Mouse (Mus musculus): Measurements from ENCODE around the gene Arf6. TPM values are rescaled to one million over a fixed set of nuclear protein-coding genes. Genes with fewer than 3 reads are reported as not detected.
A peak's percentile ranks its signal among the peaks of the same experiment; 100 is the strongest.
"Not testable (repeated sequence)": the region's sequence is repeated elsewhere in the genome, so short reads cannot be mapped to it uniquely, and the experiment has no call there.

The Arf6 gene
- polyA plus RNA-seq, 1 experiment from 2014 or later = 29.0 TPM

DNA sequence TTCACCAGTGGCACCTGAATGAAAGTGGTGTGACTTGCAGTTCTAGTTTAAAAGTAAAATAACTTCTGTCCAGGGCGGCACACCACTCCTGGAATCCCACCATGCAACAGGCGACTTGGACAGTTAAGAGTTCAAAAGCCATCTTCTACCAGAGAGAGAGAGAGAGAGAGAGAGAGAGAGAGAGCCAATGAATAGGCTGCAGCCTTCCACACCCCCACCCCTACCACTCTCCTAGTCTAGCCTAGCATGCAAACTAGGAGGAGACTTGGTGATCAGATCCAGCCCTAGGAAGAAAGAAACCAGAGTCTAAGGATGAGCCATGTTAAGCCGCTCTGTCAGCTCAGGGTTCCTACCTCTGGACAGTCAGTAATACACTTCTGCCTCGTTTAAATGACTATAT, 9.6 kb upstream of the Arf6 start:
- Histone ChIP-seq H3K4me3 (no peak overlapping the region), H3K9ac (no peak overlapping the region), H3K4me2 (peak overlapping the region; percentile 72), H3K9me3 (replicated peaks) (no peaks in the 10 kb centered on the region), H3K36me3 (ENCODE audit: poor library complexity, severe bottlenecking) (no peaks in the 10 kb centered on the region), H3K27ac (no peak overlapping the region), H3K27me3 (no peaks in the 10 kb centered on the region), H3K4me1 (peaks cover 11% of the 10 kb centered on the region)
- no peak for ATAC-seq
- 44% methylated on average over 4 of the region's 4 CpGs for WGBS

DNA sequence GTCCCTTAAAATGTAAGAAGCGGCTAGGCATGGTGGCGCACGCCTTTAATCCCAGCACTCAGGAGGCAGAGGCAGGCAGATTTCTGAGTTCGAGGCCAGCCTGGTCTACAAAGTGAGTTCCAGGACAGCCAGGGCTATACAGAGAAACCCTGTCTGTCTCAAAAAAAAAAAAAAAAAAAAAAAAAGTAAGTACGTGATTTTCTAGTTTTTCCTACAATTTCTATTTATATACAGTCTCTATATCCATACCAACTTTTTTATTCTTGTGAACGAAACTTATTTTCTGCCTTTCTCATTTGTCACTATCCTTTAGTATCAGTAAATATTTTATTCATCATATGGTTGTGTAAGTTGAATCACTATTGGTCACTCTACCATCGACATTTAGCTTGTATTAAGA, 8.8 kb upstream of the Arf6 start:
- not testable (repeated sequence) for H3K4me3 ChIP-seq; H3K27ac ChIP-seq; H3K9ac ChIP-seq; H3K36me3 ChIP-seq (ENCODE audit: poor library complexity, severe bottlenecking); H3K9me3 ChIP-seq (replicated peaks); ATAC-seq; H3K27me3 ChIP-seq; H3K4me2 ChIP-seq
- WGBS = 96% methylated on average over 7 of the region's 7 CpGs
- peaks cover 11% of the 10 kb centered on the region for H3K4me1 ChIP-seq

DNA sequence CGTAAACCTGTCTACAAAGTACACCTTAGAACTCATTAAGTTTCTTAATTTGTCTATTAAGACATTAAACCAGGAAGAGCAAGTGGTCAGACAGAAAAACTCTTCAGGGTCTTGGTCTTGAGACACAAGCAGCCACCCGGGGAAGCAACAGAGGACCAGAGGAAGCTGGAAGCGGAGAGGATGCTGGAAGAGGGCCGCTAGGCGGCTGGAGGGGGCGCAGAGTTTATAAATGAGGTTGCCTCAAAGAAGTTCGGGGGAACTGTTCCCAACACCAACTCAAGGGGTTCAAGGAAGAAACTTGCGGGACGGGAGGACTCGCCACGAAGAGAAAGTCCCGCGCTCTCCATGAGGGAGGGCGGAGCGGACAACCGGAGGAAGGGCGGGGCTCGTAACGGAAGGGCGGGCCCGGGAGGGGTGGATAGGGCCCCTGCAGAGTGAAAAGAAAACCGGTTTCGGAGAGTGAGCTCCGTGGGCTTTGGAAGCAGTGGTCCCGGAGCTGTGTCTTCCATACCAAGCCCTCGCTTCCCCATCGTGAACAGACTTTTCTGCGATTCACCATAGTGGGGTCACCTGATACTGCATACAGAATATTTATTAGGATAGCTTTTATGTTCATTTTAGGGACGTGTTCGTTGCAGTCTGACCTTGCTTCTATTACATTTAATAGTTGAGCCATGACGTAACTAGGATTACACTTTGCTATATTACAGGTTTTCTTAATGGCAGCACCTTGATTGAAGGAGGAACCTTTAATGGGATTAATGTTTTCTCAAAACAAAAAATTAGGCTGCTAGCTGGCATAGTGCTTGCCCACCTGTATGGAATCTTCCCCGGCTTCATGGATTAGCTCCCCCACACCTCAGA, 7.8 kb upstream of the Arf6 start:
- 4% methylated on average over 32 of the region's 32 CpGs for WGBS
- H3K27ac ChIP-seq = peak overlapping the region; percentile 37; the same call in 1 of the 2 replicates
- peak overlapping the region; percentile 54 for H3K9ac ChIP-seq

DNA sequence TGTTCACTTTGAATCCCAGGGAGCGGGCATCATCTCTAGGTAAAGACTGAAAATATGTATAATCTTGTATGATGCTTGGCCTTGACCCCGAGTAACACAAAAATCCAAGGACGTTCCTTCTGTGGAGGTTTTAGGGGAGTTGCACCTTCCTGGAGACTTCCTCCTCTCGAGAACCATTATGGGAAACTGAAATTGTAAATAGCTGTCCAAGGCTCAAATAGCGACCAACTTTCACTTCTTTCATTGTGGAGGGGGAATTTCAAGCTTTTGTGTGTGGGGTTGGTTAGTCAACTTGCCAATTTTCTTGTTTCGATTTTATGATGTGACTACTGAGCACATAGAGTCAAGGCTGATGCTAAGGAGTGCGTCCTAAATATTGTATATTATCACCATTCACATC, 6.2 kb upstream of the Arf6 start:
- no peaks in the 10 kb centered on the region for H3K9me3 ChIP-seq (replicated peaks)
- WGBS = 84% methylated on average over 7 of the region's 7 CpGs
- no peak overlapping the region for H3K4me3 ChIP-seq
- no peak overlapping the region for H3K4me2 ChIP-seq
- H3K27ac ChIP-seq = no peak overlapping the region
- no peaks in the 10 kb centered on the region for H3K36me3 ChIP-seq (ENCODE audit: poor library complexity, severe bottlenecking)
- H3K27me3 ChIP-seq = no peaks in the 10 kb centered on the region
- ATAC-seq = no peak
- H3K4me1 ChIP-seq = peaks cover 11% of the 10 kb centered on the region
- H3K9ac ChIP-seq = no peak overlapping the region

More for the DNA sequence above, 7.8 kb upstream of the Arf6 start:
- H3K4me2 ChIP-seq = peak overlapping the region; percentile 72
- H3K9me3 ChIP-seq (replicated peaks) = no peaks in the 10 kb centered on the region
- peaks cover 11% of the 10 kb centered on the region for H3K4me1 ChIP-seq
- no peak; the same call in 1 of the 2 replicates for ATAC-seq
- H3K36me3 ChIP-seq (ENCODE audit: poor library complexity, severe bottlenecking) = no peaks in the 10 kb centered on the region
- peak overlapping the region; percentile 47 for H3K4me3 ChIP-seq
- H3K27me3 ChIP-seq = no peaks in the 10 kb centered on the region

DNA sequence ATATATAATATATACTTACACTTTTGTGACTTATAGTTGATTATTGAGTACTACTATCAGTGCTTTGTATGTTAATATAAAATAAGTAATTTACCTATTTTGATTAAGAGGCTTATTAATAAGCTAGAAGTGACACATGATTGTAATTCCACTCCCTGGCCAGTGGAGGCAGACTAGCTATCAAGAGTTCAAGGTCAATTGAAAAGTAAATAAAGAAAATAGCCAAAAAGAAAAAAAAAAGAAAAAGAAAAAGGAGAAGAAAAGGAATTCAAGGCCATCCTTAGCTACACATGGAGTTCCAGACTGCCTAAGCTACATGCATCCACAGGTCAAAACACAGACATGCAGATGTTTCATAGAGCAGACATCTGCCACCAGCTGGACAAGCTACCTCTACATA, 5.5 kb upstream of the Arf6 start:
- ATAC-seq = no peak
- Histone ChIP-seq H3K9me3 (replicated peaks) (no peaks in the 10 kb centered on the region), H3K4me3 (no peak overlapping the region)

DNA sequence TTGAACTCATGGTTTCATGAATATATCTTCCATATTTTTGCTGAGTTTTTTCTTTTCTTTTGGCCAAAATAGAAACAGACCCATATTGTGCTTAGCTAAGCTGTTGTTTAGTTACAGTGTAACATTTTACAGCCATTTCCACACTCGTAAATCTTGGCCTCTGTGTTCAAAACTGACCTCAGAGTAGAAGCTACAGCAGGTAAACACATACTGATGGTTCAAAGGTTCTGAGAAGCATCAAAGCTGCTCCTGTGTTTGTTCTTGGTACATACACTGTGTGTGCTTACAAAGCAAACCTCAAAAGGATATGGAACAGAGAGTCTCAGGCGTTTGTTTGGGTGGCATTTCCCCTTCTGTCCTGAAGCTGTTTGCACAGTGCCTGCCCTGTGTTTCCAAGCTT, 4.4 kb upstream of the Arf6 start:
- no peaks in the 10 kb centered on the region for H3K9me3 ChIP-seq (replicated peaks)
- no peak overlapping the region for H3K27ac ChIP-seq
- no peak overlapping the region for H3K4me3 ChIP-seq
- H3K9ac ChIP-seq = no peak overlapping the region
- H3K36me3 ChIP-seq (ENCODE audit: poor library complexity, severe bottlenecking) = no peaks in the 10 kb centered on the region
- no peak for ATAC-seq
- WGBS = 76% methylated on average over 2 of the region's 2 CpGs
- H3K4me2 ChIP-seq = no peak overlapping the region
- peaks cover 4% of the 10 kb centered on the region; the same call in 1 of the 2 replicates for H3K4me1 ChIP-seq
- H3K27me3 ChIP-seq = no peaks in the 10 kb centered on the region

More for the DNA sequence above, 5.5 kb upstream of the Arf6 start:
- Histone ChIP-seq H3K9ac (no peak overlapping the region), H3K4me1 (peaks cover 11% of the 10 kb centered on the region), H3K4me2 (no peak overlapping the region), H3K27ac (no peak overlapping the region), H3K36me3 (ENCODE audit: poor library complexity, severe bottlenecking) (no peaks in the 10 kb centered on the region), H3K27me3 (no peaks in the 10 kb centered on the region)

DNA sequence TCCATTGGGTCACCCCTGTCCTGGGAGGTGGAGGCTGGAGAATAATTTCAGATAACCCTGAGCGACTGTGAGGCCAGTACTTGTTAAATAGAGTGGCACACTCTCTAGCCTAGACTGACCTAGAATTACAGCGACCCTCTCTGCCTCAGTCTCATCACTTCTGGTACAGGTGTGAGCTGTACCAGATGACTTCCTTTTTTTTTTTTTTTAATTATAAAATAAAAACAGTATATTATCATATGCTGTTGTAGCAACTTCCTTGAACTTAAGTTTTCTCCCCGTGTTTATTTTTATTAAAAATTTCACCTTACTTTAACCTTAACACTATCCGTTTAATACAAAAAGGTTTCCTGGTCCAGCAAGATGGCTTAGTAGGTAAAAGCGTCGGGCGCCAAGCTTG, 1.0 kb upstream of the Arf6 start:
- peak overlapping the region; percentile 82 for H3K4me2 ChIP-seq
- H3K4me3 ChIP-seq = peak overlapping the region; percentile 100
- H3K9me3 ChIP-seq (replicated peaks) = no peaks in the 10 kb centered on the region
- ATAC-seq = no peak
- no peaks in the 10 kb centered on the region for H3K36me3 ChIP-seq (ENCODE audit: poor library complexity, severe bottlenecking)
- H3K4me1 ChIP-seq = peaks cover 27% of the 10 kb centered on the region
- 14% methylated on average over 7 of the region's 7 CpGs for WGBS
- peak overlapping the region; percentile 90; the same call in 1 of the 2 replicates for H3K27ac ChIP-seq
- no peaks in the 10 kb centered on the region for H3K27me3 ChIP-seq
- H3K9ac ChIP-seq = peak overlapping the region; percentile 70; the same call in 1 of the 2 replicates

DNA sequence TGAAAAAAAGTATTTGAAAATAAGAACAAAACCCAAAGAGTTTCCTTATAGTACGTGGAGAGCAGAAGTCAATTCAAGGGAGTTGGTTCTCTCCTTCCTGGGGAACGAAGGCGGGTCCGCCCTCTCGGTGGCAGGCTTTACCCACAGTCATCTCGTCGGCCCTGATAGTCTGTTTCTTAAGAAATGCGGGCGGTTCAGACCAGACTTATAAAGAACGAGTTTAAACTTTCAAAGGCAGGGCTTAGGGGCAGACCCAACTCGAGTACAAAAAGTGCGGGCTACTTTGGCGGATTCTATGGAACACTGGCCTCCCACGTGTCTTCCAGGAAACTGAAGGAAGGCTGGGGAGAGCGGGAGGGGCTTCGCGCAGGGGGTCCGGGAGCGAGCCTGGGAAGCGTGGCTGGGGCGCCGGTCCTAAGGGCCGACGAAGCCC, 513 bp upstream of the Arf6 start:
- H3K27me3 ChIP-seq = no peaks in the 10 kb centered on the region
- WGBS = under 1% methylated on average over 24 of the region's 24 CpGs
- peak; percentile 93 for ATAC-seq

DNA sequence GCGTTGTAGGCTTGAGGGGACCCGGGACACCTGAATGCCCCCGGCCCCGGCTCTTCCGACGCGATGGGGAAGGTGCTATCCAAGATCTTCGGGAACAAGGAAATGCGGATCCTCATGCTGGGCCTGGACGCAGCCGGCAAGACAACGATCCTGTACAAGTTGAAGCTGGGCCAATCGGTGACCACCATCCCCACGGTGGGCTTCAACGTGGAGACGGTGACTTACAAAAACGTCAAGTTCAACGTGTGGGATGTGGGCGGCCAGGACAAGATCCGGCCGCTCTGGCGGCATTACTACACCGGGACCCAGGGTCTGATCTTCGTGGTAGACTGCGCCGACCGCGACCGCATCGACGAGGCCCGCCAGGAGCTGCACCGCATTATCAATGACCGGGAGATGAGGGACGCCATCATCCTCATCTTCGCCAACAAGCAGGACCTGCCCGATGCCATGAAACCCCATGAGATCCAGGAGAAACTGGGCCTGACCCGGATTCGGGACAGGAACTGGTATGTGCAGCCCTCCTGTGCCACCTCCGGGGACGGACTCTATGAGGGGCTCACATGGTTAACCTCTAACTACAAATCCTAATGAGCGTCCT, 881 bp downstream of the Arf6 start:
- ATAC-seq = peak; percentile 5; the same call in 1 of the 2 replicates
- Histone ChIP-seq H3K4me2 (peak overlapping the region; percentile 82), H3K27me3 (no peaks in the 10 kb centered on the region), H3K4me3 (peak overlapping the region; percentile 100), H3K27ac (peak overlapping the region; percentile 90), H3K4me1 (peaks cover 30% of the 10 kb centered on the region), H3K9ac (peak overlapping the region; percentile 96), H3K36me3 (ENCODE audit: poor library complexity, severe bottlenecking) (no peaks in the 10 kb centered on the region), H3K9me3 (replicated peaks) (no peaks in the 10 kb centered on the region)
- under 1% methylated on average over 42 of the region's 42 CpGs for WGBS

More for the DNA sequence above, 513 bp upstream of the Arf6 start:
- H3K4me3 ChIP-seq = peak overlapping the region; percentile 100
- peaks cover 30% of the 10 kb centered on the region for H3K4me1 ChIP-seq
- no peaks in the 10 kb centered on the region for H3K36me3 ChIP-seq (ENCODE audit: poor library complexity, severe bottlenecking)
- H3K9me3 ChIP-seq (replicated peaks) = no peaks in the 10 kb centered on the region
- H3K27ac ChIP-seq = peak overlapping the region; percentile 90
- H3K9ac ChIP-seq = peak overlapping the region; percentile 70
- H3K4me2 ChIP-seq = peak overlapping the region; percentile 82

DNA sequence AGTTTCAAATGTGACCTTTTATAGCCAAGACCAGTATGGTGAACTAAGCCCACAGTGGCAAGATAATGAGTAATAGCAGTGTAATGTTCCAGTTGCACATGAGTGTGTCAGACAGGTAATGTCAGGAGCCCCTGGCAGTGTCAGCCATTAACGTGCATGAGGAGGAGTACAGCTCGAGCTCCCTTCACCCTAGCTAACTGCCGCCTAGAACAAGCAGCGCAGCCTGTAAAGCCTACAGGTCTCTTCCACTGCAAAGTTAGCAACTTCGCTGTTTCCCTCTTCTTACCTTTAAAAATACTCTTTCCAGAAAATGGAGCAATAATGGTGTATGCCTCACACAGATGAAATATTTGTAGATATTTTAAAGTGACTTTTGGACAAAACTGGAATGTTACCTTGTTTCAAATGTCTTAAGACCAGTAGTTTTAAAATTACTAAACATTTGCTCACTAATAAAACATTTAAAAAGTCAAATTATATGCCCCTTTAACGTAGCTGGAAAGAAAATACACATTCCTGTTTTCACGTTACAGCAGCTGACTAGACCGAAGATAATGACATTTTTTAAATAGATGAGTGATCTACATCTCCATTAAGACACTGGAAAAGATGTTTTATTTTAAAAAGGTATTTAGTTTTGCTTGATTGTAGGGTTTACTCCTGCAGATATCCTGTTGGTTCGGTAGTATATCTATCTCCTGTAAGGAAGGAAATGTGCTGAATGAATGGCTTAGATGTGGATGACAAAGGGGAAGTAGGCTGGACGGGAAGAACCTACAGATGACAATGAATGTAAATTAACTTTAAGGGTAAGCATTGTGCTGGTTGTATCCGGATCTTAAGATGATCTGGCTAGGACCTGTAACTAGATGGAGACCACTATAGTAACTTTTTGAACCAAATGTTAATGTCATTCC, 2.2 kb downstream of the Arf6 start:
- peak overlapping the region; percentile 100 for H3K4me3 ChIP-seq
- H3K27ac ChIP-seq = no peak overlapping the region
- no peaks in the 10 kb centered on the region for H3K9me3 ChIP-seq (replicated peaks)
- H3K4me2 ChIP-seq = peak overlapping the region; percentile 82
- H3K27me3 ChIP-seq = no peaks in the 10 kb centered on the region
- peaks cover 30% of the 10 kb centered on the region for H3K4me1 ChIP-seq
- peak overlapping the region; percentile 96 for H3K9ac ChIP-seq
- WGBS = 46% methylated on average over 11 of the region's 11 CpGs
- no peak for ATAC-seq
- 0 out of 2 replicates have a peak, but pooled peaks cover 7% of the 10 kb centered on the region for H3K36me3 ChIP-seq (ENCODE audit: poor library complexity, severe bottlenecking)

DNA sequence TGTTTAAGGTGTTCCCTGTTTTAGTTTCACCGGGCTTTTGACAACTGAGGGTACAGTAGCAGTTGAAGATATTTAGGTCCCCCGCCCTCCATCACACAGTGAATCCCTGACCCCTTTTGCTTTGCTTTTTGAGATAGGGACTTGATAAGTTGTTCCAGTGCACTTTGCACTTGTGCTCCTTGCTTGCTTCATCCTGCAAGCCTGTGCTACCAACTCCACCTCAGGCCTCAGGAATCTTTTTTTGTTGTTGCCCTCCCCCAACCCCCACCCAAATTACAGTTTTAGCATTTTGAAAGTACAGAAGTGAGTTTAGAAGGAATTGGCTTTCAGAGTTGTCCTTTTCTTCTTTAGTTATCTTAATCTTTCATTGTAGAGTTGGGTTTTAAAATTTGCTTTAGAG, 4.2 kb downstream of the Arf6 start:
- H3K36me3 ChIP-seq (ENCODE audit: poor library complexity, severe bottlenecking) = peaks cover 12% of the 10 kb centered on the region; the same call in 1 of the 2 replicates
- peaks cover 30% of the 10 kb centered on the region for H3K4me1 ChIP-seq
- H3K4me3 ChIP-seq = no peak overlapping the region
- peak overlapping the region; percentile 1; the same call in 1 of the 2 replicates for H3K4me2 ChIP-seq
- H3K9ac ChIP-seq = no peak overlapping the region
- 96% methylated on average over 2 of the region's 2 CpGs for WGBS
- no peak for ATAC-seq
- H3K9me3 ChIP-seq (replicated peaks) = no peaks in the 10 kb centered on the region
- H3K27me3 ChIP-seq = no peaks in the 10 kb centered on the region
- no peak overlapping the region for H3K27ac ChIP-seq

Data from forebrain, embryonic 13.5 days (tissue).